Mouse (Mus musculus) megakaryocyte-erythroid progenitor cell, adult 5-6 weeks (primary cell): ENCODE measurements around the gene Ano10. TPM values are rescaled to one million over a fixed set of nuclear protein-coding genes. Genes with fewer than 3 reads are reported as not detected.
"Not testable (repeated sequence)": the region's sequence is repeated elsewhere in the genome, so short reads cannot be mapped to it uniquely, and the experiment has no call there.

Experiments used
- ATAC-seq: replicated peaks from 2 replicates; pipeline ENCODE4 v1.8.0; 2016; ENCODE audit warnings: mild to moderate bottlenecking, inconsistent platforms; ENCODE audit not compliant: severe bottlenecking, poor library complexity, low FRiP score, low TSS enrichment
- total RNA-seq, 2 experiments: library from RNA; stranded (forward) in 1 of 2; stranded (reverse) in 1 of 2; fragments of 200-1000, 215-1000 nt in 1 of 2; fragments of >200 nt in 1 of 2; fragmentation: Nextera tagmentation in 1 of 2; gene quantifications; 2 replicates each; pipeline ENCODE4 v1.2.3; 2014 to 2017

The Ano10 gene
- total RNA-seq (2014; fragmentation: Nextera tagmentation) (4.6 and 6.4 TPM in 2 replicates), total RNA-seq (2017) (0.65 and 0.70 TPM in 2 replicates)

DNA sequence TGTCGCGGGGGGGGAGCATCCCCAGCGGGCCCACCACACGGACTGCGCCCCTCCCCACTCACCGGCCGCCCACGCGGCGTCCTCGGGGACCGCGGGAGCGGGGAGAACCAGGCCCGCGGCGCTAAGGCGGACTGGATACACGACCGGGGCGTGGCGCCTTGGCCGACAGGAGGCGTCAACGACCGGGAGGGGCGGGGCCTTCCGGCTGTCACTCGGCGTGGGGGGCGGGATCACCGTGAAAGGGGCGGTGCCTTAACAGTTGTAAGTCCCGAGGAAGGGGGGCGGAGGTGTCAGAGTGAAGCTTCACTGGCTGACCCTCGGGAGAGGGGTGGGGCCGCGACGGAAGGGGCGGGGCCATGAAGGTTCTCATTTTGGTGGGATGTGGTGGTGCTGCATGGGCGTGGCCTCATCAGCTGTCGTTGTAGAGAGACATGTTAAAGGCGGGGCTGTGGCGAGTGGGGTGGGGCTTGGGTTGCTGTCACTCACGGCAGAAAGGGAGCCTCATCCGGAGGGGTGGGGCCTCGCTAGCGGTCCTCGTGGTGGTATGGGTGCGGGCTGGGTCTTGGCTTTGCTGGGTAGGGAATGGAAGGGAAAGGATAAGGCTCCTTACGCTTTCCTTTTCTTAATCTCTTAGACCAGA is at the start of gene Ano10:
Ano10 (minus strand) TSS at position 182 of the 640 bp plus-strand sequence.
- ATAC-seq, result peak; percentile 97

DNA sequence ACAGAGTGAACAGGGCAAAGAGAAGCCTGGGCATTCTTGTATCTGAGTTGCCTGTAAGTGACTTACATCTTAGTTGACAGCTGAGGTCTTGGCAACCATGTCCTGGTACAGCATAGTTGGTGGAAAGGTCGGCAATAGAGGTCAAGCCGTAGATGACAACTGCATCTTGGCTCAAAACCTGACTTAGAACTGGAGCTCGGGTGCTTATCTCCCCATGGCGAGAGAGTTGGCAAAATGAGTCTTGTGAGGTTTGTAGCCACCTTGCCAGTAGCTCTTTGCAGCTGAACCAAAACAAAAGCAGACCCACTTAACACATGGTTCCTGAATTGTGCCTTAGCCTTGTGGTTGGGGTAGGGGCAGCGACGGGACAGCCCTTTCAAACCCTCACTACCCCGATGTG is 49.2 kb upstream of the Ano10 start:
- peak; percentile 19; the same call in 1 of the 2 replicates for ATAC-seq

DNA sequence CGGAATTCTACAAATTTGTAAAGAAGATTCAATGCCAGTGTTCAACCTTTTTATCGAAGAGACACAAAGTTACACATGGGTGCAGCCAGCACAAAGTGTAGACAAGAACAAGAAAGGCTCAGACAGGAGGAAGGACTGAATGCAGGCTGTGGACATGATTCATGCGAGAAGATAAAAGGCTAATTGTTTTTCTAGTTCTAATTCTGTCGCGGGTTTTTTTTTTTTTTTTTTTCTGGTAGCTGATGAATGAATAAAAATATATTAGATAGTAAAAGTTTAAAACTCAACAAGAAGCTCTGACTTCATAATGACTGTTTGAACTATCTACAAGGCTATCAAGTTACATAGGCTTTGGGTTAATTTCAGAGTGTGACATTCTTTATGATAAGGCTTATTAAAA is 45.7 kb upstream of the Ano10 start:
- no peak for ATAC-seq

DNA sequence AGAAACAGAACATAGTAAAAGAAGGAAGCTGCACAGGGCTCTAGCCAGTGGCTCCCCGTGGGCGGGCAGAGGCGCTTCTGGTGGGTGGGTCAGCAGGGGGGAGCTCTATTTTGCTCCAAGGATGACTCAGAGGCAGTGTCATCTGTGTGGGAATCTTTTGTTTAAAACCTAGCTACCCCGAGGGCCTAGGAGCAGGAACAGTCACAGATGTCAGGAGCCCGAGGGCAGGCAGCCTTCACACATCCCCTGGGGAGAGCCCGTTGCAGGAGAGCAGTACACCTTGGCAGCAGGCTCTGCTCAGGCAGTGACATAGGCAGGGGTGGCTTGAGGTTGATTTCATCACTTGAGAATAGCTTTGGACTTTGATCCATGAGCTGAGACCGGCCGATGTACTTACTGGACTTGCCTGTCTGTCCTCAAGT is 43.3 kb upstream of the Ano10 start:
- ATAC-seq, result no peak

DNA sequence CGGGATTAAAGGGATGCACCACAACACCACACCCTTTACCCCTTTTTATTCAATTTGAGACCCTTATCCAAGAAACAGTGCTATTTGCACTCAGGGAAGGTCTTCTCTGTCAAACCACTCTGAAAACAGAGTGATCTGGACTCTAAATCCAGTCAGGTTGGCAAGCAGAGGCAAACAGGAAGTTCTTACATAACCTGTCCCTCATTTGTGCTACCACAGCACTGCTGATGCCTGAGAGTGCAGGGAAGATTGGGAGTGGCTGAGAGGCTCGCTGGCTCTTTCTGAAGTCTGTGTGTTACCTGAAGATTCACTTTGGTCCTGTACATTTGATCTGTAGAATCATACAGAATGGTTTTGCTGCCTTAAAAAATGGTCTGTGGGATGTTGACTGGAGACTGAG is 42.5 kb upstream of the Ano10 start:
- no peak for ATAC-seq

DNA sequence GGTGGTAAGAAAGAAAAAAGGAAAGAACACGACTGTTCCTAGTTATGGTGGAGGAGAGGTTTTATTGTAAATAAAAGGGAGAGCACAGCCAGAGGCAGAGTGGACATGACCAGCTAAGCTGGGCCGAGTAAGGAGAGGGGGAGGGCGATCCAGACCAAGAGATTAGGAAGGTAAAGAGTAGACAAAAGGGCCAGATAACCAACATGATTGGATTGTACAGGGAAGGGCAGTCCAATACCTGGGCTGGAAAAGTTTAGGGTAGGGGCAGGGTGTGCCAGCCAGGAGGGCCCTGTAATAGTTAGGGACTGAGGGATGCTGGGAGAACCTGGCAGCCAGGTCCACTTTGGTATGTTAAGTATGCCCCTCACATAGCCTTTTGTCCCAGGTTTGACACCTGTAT is 34.0 kb upstream of the Ano10 start:
- no peak for ATAC-seq

DNA sequence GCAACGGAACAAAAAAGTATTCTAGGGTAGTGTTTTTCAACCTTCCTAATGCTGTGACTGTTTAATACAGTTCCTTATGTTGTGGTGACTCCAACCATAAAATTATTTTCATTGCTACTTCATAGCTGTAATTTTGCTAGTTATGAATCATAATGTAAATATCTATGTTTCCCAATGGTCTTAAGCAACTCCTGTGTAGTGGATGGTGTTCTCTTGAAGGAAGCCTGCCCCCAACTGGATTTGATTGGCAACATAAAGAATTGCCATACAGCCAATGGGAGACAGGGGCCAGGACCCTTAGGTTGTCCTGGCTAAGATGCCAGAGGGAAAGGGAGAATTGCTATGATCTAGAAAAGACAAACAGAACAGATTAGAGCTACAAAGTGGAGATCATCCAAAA is 31.8 kb upstream of the Ano10 start:
- ATAC-seq, result no peak

DNA sequence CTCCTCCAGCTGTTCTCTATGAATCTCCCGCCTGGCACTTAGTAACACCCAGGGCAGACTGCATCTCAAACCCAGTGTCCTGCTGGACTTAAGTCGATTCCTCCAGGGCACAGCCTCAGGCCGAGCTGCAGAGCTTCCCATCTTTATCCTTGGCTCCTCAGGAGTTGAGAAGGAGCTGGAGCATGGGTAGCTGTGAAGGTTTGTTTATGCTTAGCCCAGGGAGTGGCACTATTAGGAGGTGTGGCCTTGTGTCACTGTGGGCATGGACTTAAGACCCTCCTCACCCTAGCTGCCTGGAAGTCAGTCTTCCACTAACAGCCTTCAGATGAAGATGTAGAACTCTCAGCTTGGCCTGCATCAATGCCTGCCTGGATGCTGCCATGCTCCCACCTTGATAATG is 28.1 kb upstream of the Ano10 start:
- ATAC-seq, result no peak

DNA sequence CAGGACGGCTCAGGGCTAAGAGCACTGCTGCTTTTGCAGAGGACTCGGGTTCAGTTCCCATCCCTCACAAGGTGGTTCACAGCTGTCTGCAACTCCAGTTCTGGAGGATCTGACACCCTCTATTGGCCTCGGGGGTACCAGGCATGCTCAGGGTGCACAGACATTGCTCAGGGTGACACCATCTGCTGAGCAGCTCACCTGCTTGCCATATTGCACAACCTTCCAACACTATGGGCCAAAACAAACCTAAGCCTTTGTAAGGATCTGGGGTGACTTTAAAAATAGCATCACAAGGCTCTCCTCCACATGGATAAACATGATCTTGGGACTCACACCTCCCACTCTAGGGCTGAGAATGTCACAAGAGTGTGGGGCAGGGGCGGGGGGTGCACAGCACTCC is 26.4 kb upstream of the Ano10 start:
- no peak for ATAC-seq

DNA sequence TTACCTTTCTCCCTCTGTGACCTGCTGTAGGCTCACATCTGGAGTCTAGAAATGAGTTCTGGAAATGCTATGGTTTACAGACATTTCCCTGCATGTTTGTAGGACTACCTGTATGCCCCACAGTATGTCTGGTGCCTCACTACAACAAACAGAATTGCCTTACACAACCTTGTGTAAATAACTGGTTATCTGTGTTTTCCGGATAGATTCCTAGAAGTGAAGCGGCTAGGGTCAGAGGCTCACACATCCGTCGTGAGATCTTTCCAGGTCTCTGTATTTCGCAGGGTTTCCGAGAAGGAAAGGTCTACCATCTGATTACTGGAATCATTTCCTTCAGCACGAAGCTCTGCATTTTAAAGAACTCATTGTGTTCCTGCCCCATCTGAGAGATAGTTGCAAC is 22.3 kb upstream of the Ano10 start:
- ATAC-seq, result no peak

DNA sequence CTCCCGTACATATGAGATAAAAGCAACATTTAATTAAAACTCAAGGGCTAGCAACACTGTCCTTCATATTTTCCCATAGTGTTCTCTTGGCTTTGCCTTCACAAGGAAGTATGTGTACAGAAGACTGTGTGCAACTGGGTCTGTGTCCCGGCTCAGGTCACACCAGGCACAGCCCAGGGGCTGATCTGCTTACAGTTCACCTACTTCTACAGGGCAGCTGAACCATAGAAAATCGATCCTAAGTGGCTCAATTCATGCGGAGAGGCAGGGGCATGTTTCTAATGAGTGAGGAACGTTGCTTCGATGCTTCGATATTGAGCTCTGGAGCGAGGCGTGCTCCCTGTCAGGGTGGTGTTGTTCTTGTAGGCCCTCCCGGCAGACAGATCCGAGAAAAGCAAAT is 21.3 kb upstream of the Ano10 start:
- ATAC-seq, result no peak

DNA sequence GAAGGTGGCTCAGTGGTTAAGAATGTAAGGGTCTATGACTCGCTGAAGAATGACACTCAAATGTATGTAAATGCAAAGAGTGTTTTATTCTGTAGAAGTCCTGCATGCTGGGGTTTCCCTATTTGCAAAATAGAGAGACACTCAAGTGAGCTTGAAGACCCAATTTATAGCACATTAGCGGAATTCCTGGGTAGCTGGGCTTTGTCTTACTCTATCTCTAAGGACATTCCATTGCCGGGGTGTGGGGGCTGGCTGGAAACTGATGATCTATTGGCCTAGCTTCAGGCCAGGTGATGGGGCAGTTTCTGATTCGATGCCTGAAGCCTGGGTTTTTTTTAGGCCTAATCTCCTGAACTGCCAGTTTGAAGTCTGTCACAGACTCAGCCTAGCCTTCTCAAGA is 20.7 kb upstream of the Ano10 start:
- ATAC-seq, result no peak

DNA sequence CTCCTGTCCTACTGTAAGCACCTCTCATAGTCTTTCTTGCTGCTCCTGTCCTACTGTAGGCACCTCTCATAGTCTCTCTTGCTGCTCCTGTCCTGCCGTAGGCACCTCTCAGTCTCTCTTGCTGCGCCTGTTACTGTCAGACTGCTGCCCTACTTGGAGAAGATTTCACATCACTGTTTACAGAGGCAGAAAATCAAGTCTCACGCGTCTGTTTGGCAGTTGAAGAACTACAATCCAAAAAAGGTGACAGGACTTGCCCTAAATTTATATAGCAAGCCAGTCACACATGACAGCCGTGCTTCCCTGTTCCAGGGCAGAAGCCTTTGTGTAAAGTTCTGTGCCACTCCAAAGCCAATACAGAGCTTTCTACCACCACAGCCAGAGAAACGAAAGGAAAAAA is 20.2 kb upstream of the Ano10 start:
- ATAC-seq, result no peak

DNA sequence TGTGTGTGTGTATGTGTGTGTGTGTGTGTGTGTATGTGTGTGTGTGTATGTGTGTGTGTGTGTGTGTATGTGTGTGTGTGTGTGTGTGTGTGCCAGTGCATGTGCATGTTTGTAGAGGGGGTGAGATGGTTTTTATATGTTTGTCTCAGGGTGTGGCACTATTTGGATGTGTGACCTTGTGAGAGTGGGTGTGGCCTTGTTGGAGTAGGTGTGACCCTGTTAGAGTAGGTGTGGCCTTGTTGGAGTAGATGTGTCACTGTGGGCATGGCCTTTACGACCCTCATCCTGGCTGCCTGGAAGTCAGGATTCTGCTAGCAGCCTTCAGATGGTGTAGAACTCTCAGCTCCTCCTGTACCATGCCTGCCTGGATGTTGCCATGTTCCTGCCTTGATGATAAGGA is 18.9 kb upstream of the Ano10 start:
- not testable (repeated sequence) for ATAC-seq

DNA sequence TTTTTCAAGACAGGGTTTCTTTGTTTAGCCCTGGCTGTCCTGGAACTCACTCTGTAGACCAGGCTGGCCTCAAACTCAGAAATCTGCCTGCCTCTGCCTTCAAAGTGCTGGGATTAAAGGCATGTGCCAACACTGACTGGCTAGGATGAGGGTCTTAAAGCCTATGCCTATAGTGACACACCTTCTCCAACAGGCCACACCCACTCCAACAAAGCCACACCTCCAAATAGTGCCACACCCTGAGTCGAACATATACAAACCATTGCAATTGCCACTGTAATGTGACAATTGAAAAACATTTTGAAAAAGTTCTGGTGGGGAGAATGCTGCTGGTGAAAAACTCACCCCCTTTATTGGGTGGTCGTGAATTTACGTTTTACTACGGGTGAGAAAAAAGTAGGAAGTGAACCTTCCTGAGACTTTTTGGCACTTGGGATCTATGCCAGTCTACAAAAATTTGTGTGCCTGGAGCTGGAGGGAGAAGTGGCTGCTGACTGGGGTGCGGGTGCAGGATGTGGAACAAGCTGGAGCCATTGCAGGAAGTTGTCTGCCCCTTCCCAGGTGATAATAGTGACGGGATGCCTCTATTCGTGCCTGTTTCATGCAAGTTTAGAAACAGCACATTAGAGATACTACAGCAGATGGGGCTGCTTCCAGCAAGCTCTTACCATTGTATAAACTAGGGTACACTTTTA is 18.2 kb upstream of the Ano10 start:
- no peak for ATAC-seq

DNA sequence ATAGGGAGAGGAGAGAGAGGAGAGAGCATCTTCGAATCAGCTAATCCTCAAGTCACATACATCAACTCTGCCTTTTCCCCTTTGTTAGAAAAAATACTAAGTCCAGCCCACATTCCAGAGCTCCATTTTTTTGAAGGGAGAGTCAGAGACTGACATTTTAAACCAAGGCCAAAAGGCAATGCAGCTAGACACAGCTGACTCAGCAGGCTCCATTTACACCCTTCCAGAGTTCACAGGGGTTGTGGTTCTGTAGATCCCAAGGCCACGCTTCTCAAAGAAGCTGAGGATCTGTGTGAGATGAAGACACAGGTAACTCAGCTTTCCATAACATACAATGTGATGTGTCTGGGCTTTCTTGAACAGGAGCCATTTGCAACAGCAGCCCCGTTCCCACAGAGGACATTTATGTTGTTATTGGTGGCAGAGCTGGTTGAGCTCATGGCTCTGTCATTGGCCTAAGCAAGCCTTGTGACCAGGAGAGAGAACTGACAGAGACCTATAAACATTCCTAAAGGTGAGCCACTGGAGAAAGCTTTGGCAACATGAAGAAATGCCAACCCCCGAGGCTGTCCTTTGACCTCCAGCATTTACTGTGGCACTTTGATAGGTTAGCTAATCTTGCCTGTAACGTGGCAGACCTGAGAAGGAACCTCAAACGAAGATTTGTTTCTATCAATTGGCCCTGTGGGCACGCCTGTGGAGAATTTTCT is 17.0 kb upstream of the Ano10 start:
- no peak for ATAC-seq

DNA sequence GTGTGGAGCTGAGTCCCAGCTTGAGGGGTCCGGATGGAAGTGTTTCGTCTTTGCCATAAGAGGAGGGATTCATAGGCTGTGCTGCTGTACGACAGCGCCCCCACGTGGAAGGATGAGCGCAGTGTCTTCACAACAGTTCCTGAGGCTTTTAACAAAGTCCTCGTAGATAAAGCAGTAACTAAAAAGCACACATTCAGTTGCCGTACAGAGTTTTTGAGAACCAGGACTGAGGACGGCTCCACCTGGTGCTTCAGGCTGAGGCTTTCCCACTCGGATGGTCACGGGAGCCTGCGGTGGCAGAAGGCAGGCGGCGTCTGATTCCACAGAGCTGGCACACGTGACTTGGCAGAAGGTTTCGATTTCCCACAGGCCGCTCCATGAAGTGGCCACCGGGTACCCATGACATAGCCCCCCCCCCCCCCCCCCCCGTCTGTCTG is 16.4 kb upstream of the Ano10 start:
- ATAC-seq, result peak; percentile 86

DNA sequence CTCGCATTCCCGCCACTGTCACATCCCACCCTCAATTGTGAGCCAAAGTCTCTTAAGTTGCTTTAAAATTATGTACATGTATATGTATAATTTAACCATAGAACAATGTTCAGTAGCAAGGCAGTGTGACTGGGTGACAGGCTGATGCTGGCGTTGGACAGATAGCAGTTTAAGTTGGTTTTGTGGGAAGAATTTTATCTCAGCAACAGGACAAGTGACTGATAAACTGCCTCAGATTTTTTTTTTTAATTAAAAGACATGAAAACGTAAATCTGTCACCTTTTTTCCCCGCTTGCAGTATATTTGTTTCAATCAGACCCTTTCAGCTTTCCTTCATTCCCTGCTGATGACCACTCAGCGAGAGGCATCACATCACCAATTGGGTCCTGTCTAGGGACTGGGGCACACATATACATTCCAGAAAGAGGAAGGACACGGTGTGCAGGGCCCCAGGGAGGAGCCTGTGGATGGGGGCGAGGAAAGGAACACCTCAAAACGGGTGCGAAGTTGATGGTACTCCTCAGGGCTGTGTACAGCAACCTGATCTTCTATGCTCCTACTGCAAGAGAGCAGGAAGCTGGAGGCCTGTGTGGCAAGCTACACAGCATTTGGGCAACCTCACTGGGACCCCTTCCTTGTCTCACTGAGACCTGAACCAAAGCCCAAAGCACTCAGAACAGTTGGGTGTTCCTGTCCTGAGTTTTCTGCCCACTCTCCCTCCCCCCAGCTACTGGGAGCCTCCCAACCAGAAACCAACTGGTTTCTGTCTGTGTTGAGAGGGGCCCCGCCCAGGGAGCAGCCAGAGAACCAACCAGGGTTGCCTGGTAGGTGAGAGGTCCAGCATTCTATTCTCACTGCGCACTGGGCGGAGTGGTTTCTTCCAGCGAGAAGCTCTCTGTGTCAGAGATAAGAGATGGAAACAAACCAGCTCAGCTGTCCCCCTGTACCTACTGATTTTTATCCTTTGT is 15.1 kb upstream of the Ano10 start:
- ATAC-seq, result peak; percentile 43; the same call in 1 of the 2 replicates

DNA sequence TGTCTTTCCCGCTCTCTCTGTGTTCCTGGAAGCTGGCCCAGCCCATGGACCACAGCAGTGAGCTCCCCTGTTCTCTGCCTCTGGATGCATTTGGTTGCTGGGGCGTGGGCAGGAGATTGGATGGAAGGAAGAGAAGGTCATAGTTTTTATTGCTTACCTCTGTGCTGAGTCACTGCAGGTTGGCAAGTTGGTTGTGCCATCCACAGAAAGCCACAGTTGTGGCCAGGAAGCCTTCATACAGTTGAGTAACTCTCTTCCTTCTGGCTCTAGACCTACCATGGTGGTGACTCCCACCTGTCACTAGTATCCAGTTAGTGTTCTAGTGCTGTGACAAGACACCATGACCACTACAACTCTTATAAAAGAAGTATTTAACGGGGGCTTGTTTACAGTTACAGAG is 11.1 kb upstream of the Ano10 start:
- ATAC-seq, result no peak

DNA sequence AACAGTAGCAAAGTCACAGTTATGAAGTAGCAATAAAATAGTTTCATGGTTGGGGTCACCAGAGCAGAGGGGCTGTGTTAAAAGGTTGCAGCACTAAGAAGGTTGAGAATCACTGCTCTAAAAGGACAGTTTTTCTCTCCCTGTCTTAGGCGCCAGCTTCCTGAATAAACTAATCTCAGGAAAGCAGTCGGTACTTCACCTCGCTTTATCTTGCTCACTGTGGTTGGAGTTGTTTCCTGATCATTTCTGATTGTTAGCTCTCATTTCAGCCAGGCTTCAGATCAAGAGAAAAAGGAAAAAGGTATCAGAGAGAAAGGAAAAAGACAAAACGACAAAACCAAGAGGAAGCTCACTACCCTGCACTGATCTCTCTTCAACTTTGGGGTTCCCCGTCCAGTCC is 1.9 kb upstream of the Ano10 start:
- ATAC-seq, result no peak
